Mouse (Mus musculus): Measurements from ENCODE around the gene Atp6v0a1.

DNA sequence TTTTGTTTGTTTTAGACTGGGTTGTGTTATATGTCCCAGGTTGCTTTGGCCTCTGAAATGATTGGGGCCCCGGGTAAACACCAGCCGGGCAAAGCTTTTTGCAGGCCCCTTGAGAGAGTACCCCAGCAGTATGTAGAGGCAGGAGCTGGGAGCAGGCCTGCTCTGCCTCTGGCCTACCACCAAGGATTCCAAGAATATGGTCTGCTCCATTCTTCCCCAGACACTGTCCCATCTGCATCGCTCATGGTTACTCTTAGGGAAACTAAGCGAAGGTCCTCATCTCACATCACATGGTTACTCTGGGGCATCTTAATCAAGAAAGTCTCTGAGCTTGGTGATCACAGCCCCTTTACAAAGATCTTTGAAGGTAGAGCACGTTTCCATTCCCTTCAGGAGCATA, 40.8 kb upstream of the Atp6v0a1 start:
- TF ChIP-seq CTCF (conservative IDR thresholded peaks at IDR 0.05; ENCODE audit: insufficient read depth, insufficient read length, low read depth, low read length) (no peak), POLR2A (IDR thresholded peaks at IDR 0.05; ENCODE audit: low read depth, low read length) (no peak)

Measured in kidney, adult 2 months (tissue).